27 mouse cellular contexts compared by ENCODE assay signal in genomic region chr1:192657417-192657816, GRCm38 (mm10).
DNase-seq lines count a peak whose midpoint lies in the region; ATAC-seq and TF ChIP-seq lines count a peak whose summit lies in the region.
"Had no signal": no experiment of that assay in that cellular context is flagged by ENCODE, and none has a peak within 500 bp of the region (broad histone marks: within the 10 kb centered on the region; RNA-seq: fewer than 3 reads in every experiment).

No protein-coding gene starts in this region.

- H3K27me3 ChIP-seq in forebrain, postnatal 0 days (ENCODE audit: insufficient read depth, low read length), result no peaks in the 10 kb centered on the region
- H3K27me3 ChIP-seq in forebrain, embryonic 11.5 days (ENCODE audit: control insufficient read depth, insufficient read depth, low read length), result no peaks in the 10 kb centered on the region
- no peaks in the 10 kb centered on the region for H3K27me3 ChIP-seq in heart, embryonic 12.5 days (replicated peaks)
- no peaks in the 10 kb centered on the region for H3K27me3 ChIP-seq in lung, embryonic 16.5 days (ENCODE audit: control insufficient read depth, insufficient read depth, low read depth, low read length)
- H3K27me3 ChIP-seq: embryonic facial prominence, embryonic 12.5 days; forebrain, embryonic 13.5 days; forebrain, embryonic 15.5 days; Patski had no signal

- 74% methylated on average over 6 of the region's 6 CpGs for WGBS in forebrain, postnatal 0 days
- WGBS in forebrain, embryonic 11.5 days, result 89% methylated on average over 6 of the region's 6 CpGs
- 66% methylated on average over 6 of the region's 6 CpGs for WGBS in heart, embryonic 12.5 days
- WGBS in lung, embryonic 16.5 days, result 48% methylated on average over 6 of the region's 6 CpGs

- no peaks in the 10 kb centered on the region for H3K4me1 ChIP-seq in forebrain, postnatal 0 days (ENCODE audit: insufficient read depth)
- no peaks in the 10 kb centered on the region for H3K4me1 ChIP-seq in forebrain, embryonic 11.5 days (replicated peaks; ENCODE audit: control insufficient read depth, insufficient read depth, low read length)
- no peaks in the 10 kb centered on the region for H3K4me1 ChIP-seq in heart, embryonic 12.5 days (replicated peaks)
- H3K4me1 ChIP-seq in lung, embryonic 16.5 days (replicated peaks; ENCODE audit: control insufficient read depth, insufficient read depth, low read length), result no peaks in the 10 kb centered on the region
- H3K4me1 ChIP-seq: embryonic facial prominence, embryonic 12.5 days; forebrain, embryonic 10.5 days; forebrain, embryonic 13.5 days; forebrain, embryonic 15.5 days had no signal

- ATAC-seq in forebrain, postnatal 0 days, result peak; percentile 29; the same call in 1 of the 2 replicates
- no peak for ATAC-seq in forebrain, embryonic 11.5 days (replicated peaks; ENCODE audit: low FRiP score)
- no peak for ATAC-seq in heart, embryonic 12.5 days (ENCODE audit: insufficient number of reproducible peaks, low FRiP score)
- ATAC-seq in lung, embryonic 16.5 days (ENCODE audit: low read depth), result peak; percentile 31; the same call in 1 of the 2 replicates
- ATAC-seq: activated CD4-positive, CD25-positive, alpha-beta regulatory T cell, adult 4 months; CD4-positive, CD25-positive, alpha-beta regulatory T cell, adult 4 months; forebrain, embryonic 13.5 days; forebrain, embryonic 15.5 days; Patski had no signal

- H3K9me3 ChIP-seq in forebrain, postnatal 0 days (ENCODE audit: low read length), result no peaks in the 10 kb centered on the region
- no peaks in the 10 kb centered on the region for H3K9me3 ChIP-seq in forebrain, embryonic 11.5 days (ENCODE audit: control insufficient read depth, low read length)
- H3K9me3 ChIP-seq in heart, embryonic 12.5 days (replicated peaks), result peaks cover 10% of the 10 kb centered on the region
- no peaks in the 10 kb centered on the region for H3K9me3 ChIP-seq in lung, embryonic 16.5 days (ENCODE audit: control insufficient read depth, low read length)
- H3K9me3 ChIP-seq: embryonic facial prominence, embryonic 10.5 days; embryonic facial prominence, embryonic 12.5 days; forebrain, embryonic 10.5 days; forebrain, embryonic 13.5 days; forebrain, embryonic 15.5 days had no signal

- no peak overlapping the region for H3K4me3 ChIP-seq in forebrain, postnatal 0 days (ENCODE audit: low read depth, low read length)
- H3K4me3 ChIP-seq in forebrain, embryonic 11.5 days (ENCODE audit: low read depth, low read length), result no peak overlapping the region
- no peak overlapping the region for H3K4me3 ChIP-seq in heart, embryonic 12.5 days
- no peak overlapping the region for H3K4me3 ChIP-seq in lung, embryonic 16.5 days (ENCODE audit: low read length)
- H3K4me3 ChIP-seq: embryonic facial prominence, embryonic 10.5 days; embryonic facial prominence, embryonic 12.5 days; erythroblast, embryonic 14.5 days; forebrain, embryonic 10.5 days; forebrain, embryonic 13.5 days; forebrain, embryonic 15.5 days had no signal

- H3K27ac ChIP-seq in forebrain, postnatal 0 days (ENCODE audit: low read depth, low read length), result 0 out of 2 replicates have a peak overlapping the region, but pooled peaks have one; percentile 40
- H3K27ac ChIP-seq in forebrain, embryonic 11.5 days (ENCODE audit: low read depth, low read length), result no peak overlapping the region
- no peak overlapping the region for H3K27ac ChIP-seq in heart, embryonic 12.5 days (ENCODE audit: poor library complexity, severe bottlenecking)
- no peak overlapping the region for H3K27ac ChIP-seq in lung, embryonic 16.5 days (ENCODE audit: low read length)
- H3K27ac ChIP-seq: embryonic facial prominence, embryonic 10.5 days; embryonic facial prominence, embryonic 12.5 days; forebrain, embryonic 10.5 days; forebrain, embryonic 13.5 days; forebrain, embryonic 15.5 days had no signal

- no peak overlapping the region for H3K4me2 ChIP-seq in forebrain, postnatal 0 days (ENCODE audit: low read depth)
- H3K4me2 ChIP-seq in forebrain, embryonic 11.5 days (ENCODE audit: low read depth, low read length, severe bottlenecking), result no peak overlapping the region
- H3K4me2 ChIP-seq in heart, embryonic 12.5 days, result no peak overlapping the region
- no peak overlapping the region for H3K4me2 ChIP-seq in lung, embryonic 16.5 days (ENCODE audit: low read depth, low read length)
- H3K4me2 ChIP-seq: embryonic facial prominence, embryonic 12.5 days; forebrain, embryonic 13.5 days; forebrain, embryonic 15.5 days had no signal

- H3K9ac ChIP-seq in forebrain, postnatal 0 days, result no peak overlapping the region
- no peak overlapping the region for H3K9ac ChIP-seq in forebrain, embryonic 11.5 days (ENCODE audit: low read length)
- H3K9ac ChIP-seq in heart, embryonic 12.5 days, result no peak overlapping the region
- H3K9ac ChIP-seq in lung, embryonic 16.5 days (ENCODE audit: low read length), result no peak overlapping the region
- H3K9ac ChIP-seq: embryonic facial prominence, embryonic 12.5 days; forebrain, embryonic 13.5 days; forebrain, embryonic 15.5 days had no signal

- H3K36me3 ChIP-seq in forebrain, postnatal 0 days (ENCODE audit: insufficient read depth), result no peaks in the 10 kb centered on the region
- H3K36me3 ChIP-seq in forebrain, embryonic 11.5 days (ENCODE audit: control insufficient read depth, insufficient read depth, low read length), result no peaks in the 10 kb centered on the region
- H3K36me3 ChIP-seq in heart, embryonic 12.5 days, result peaks cover 10% of the 10 kb centered on the region
- no peaks in the 10 kb centered on the region for H3K36me3 ChIP-seq in lung, embryonic 16.5 days (ENCODE audit: control insufficient read depth, insufficient read depth, low read length)
- H3K36me3 ChIP-seq: embryonic facial prominence, embryonic 12.5 days; forebrain, embryonic 15.5 days; G1E had no signal

- no peak for TF ChIP-seq CTCF in forebrain, postnatal 0 days (IDR thresholded peaks at IDR 0.05; ENCODE audit: low read depth)

- DNase-seq in forebrain, postnatal 0 days, result peak; percentile 34
- DNase-seq in forebrain, embryonic 11.5 days (ENCODE audit: low spot score), result no peak
- DNase-seq in heart, adult 11 months, result peak; percentile 79
- DNase-seq in lung, postnatal 10 days, result no peak
- DNase-seq in lung, postnatal 14 days, result peak; percentile 10
- DNase-seq in lung, postnatal 36 days, result no peak
- DNase-seq: adrenal gland, adult 8-10 months; adrenal gland, postnatal 14 days; adrenal gland, postnatal 36 days; B cell, adult 2 months; cerebellum, adult 11-12 months; cerebellum, adult 2 months; cerebellum, adult 9-10 months; cerebellum, postnatal 10 days; cerebellum, postnatal 25 days had no signal

Comparison
In these comparisons a context has a peak if more than half of its experiments do, and no peak if none do; other contexts are left out.
1. ATAC-seq: peak in forebrain, postnatal 0 days (single experiment) and lung, embryonic 16.5 days (single experiment); none in forebrain, embryonic 11.5 days (single experiment) and heart, embryonic 12.5 days (single experiment).
2. DNase-seq: peak in forebrain, postnatal 0 days (single experiment), heart, adult 11 months (single experiment) and lung, postnatal 14 days (single experiment); none in forebrain, embryonic 11.5 days (single experiment), lung, postnatal 10 days (single experiment) and lung, postnatal 36 days (single experiment).